Mouse (Mus musculus): ENCODE data around the gene Cyp2j9.

GRCm38 (mm10) chr4:96635455-96635854, 44.1 kb upstream of the Cyp2j9 start:
- no peak for TF ChIP-seq CTCF (IDR thresholded peaks at IDR 0.05; ENCODE audit: borderline replicate concordance, extremely low read depth, insufficient read depth, insufficient read length)
- no peak for TF ChIP-seq POLR2A (IDR thresholded peaks at IDR 0.05; ENCODE audit: borderline replicate concordance, extremely low read depth, insufficient read depth, insufficient read length, poor library complexity, severe bottlenecking)
